Mouse (Mus musculus): ENCODE measurements around the gene Epha8. TPM values are rescaled to one million over a fixed set of nuclear protein-coding genes. Genes with fewer than 3 reads are reported as not detected.

Gene Epha8
- total and polyA plus RNA-seq, 3 experiments: not detected

- Histone ChIP-seq H3K9ac (ENCODE audit: insufficient read depth, low read depth) (no peak overlapping the region), H3K36me3 (replicated peaks in 1 of 2; ENCODE audit: control insufficient read depth in 1 of 2, insufficient read depth in 1 of 2, low read length in 1 of 2) (no peaks in the 10 kb centered on the region), H3K4me3 (replicated peaks in 1 of 3; ENCODE audit: low read depth in 2 of 3, low read length in 2 of 3, poor library complexity in 1 of 3) (no peak overlapping the region), H3K27me3 (replicated peaks) (peaks cover 89% of the 10 kb centered on the region), H3K27ac (ENCODE audit: insufficient read depth, low read depth) (no peak overlapping the region), H3K79me2 (replicated peaks; ENCODE audit: control insufficient read depth, extremely low read depth, insufficient read depth, poor library complexity, severe bottlenecking) (no peaks in the 10 kb centered on the region), H3K4me1 (ENCODE audit: control insufficient read depth in 1 of 2, insufficient read depth in 2 of 2) (0 out of 4 replicates have a peak, but pooled peaks cover 0 to 2% of the 10 kb centered on the region in 2 experiments), H3K9me3 (replicated peaks; ENCODE audit: low read length) (peaks cover 3% of the 10 kb centered on the region), H3K4me2 (ENCODE audit: insufficient read depth, low read depth, poor library complexity, severe bottlenecking) (no peak overlapping the region)
- in situ Hi-C loops (cut with MboI; ENCODE audit: low pct_ligation_motif_present, low pct_unique_long_range_greater_than_20kb, low sequenced_read_pairs): no loop called here
- TF ChIP-seq MEF2A (IDR thresholded peaks at IDR 0.05; ENCODE audit: borderline replicate concordance, low read depth, low read length) (no peak), CHD1 (IDR thresholded peaks at IDR 0.05; ENCODE audit: low read depth, low read length) (no peak), POLR2A (IDR thresholded peaks at IDR 0.05; ENCODE audit: low read depth, low read length) (no peak), ELF1 (IDR thresholded peaks at IDR 0.05; ENCODE audit: low read depth, low read length) (no peak), PAX5 (IDR thresholded peaks at IDR 0.05; ENCODE audit: low read length) (no peak), USF1 (IDR thresholded peaks at IDR 0.05; ENCODE audit: low read depth, low read length) (no peak), MYC (IDR thresholded peaks at IDR 0.05; ENCODE audit: low read depth, low read length) (no peak), ZMIZ1 (IDR thresholded peaks at IDR 0.05; ENCODE audit: low read depth, low read length) (no peak), BHLHE40 (IDR thresholded peaks at IDR 0.05; ENCODE audit: low read depth, low read length) (no peak), SMC3 (IDR thresholded peaks at IDR 0.05; ENCODE audit: low read depth, low read length) (no peak), GABPA (IDR thresholded peaks at IDR 0.05; ENCODE audit: insufficient replicate concordance, low read depth, low read length) (no peak), JUND (conservative IDR thresholded peaks at IDR 0.05; ENCODE audit: low read depth, low read length) (no peak), RCOR1 (conservative IDR thresholded peaks at IDR 0.05; ENCODE audit: low read depth, low read length) (no peak), ZNF384 (IDR thresholded peaks at IDR 0.05; ENCODE audit: low read depth, low read length) (no peak), IRF4 (IDR thresholded peaks at IDR 0.05; ENCODE audit: low read depth, low read length) (no peak)
- DNase-seq (ENCODE audit: extremely low read depth): no peak
- dilution Hi-C loops (cut with MboI; ENCODE audit: extremely low pct_ligation_motif_present, extremely low pct_unique_long_range_greater_than_20kb, low sequenced_read_pairs): no loop called here
Observed at GRCm38 (mm10) chr4:136911211-136911646, 45.4 kb downstream of the Epha8 start.

GRCm38 (mm10) chr4:136907809-136908208 is 48.8 kb downstream of the Epha8 start:
- Histone ChIP-seq H3K9me3 (replicated peaks; ENCODE audit: low read length) (peaks cover 3% of the 10 kb centered on the region), H3K4me3 (replicated peaks in 1 of 3; ENCODE audit: low read depth in 2 of 3, low read length in 2 of 3, poor library complexity in 1 of 3) (no peak overlapping the region), H3K27me3 (replicated peaks) (peaks cover 90% of the 10 kb centered on the region), H3K36me3 (replicated peaks in 1 of 2; ENCODE audit: control insufficient read depth in 1 of 2, insufficient read depth in 1 of 2, low read length in 1 of 2) (no peaks in the 10 kb centered on the region), H3K9ac (ENCODE audit: insufficient read depth, low read depth) (no peak overlapping the region), H3K4me1 (ENCODE audit: control insufficient read depth in 1 of 2, insufficient read depth in 2 of 2) (no peaks in the 10 kb centered on the region), H3K79me2 (replicated peaks; ENCODE audit: control insufficient read depth, extremely low read depth, insufficient read depth, poor library complexity, severe bottlenecking) (no peaks in the 10 kb centered on the region), H3K27ac (ENCODE audit: insufficient read depth, low read depth) (no peak overlapping the region), H3K4me2 (ENCODE audit: insufficient read depth, low read depth, poor library complexity, severe bottlenecking) (no peak overlapping the region)
- dilution Hi-C loops (cut with MboI; ENCODE audit: extremely low pct_ligation_motif_present, extremely low pct_unique_long_range_greater_than_20kb, low sequenced_read_pairs): no loop called here
- TF ChIP-seq BHLHE40 (IDR thresholded peaks at IDR 0.05; ENCODE audit: low read depth, low read length): no peak
- no peak for TF ChIP-seq MYC (IDR thresholded peaks at IDR 0.05; ENCODE audit: low read depth, low read length)
- DNase-seq (ENCODE audit: extremely low read depth): no peak
- in situ Hi-C loops (cut with MboI; ENCODE audit: low pct_ligation_motif_present, low pct_unique_long_range_greater_than_20kb, low sequenced_read_pairs): no loop called here
